Mouse (Mus musculus) midbrain, embryonic 14.5 days (tissue): ENCODE results near the gene Necap2. TPM values are rescaled to one million over a fixed set of nuclear protein-coding genes. Genes with fewer than 3 reads are reported as not detected.

Experiments used
- ATAC-seq: fragments of 200-750 bp; cut with Nextera tagmentation; 2 replicates; pipeline ENCODE4 v1.8.0; 2017; ENCODE audit warnings: moderate number of reproducible peaks, moderate library complexity; ENCODE audit not compliant: low FRiP score, low TSS enrichment
- DNase-seq: peaks from one replicate; pipeline ENCODE4 v3.0.0-alpha.2; 2015
- H3K27ac ChIP-seq: fragments of 300-500 bp; sonication (generic); replicated peaks from 2 replicates; pipeline ENCODE4 v1.5.1; 2014; ENCODE audit warnings: mild to moderate bottlenecking, low read depth, low read length, moderate library complexity
- H3K27me3 ChIP-seq: fragments of 300-500 bp; sonication (generic); 2 replicates; pipeline ENCODE4 v1.6.1; 2014; ENCODE audit warnings: low read length, control low read depth, mixed read lengths; ENCODE audit not compliant: control insufficient read depth, insufficient read depth
- H3K36me3 ChIP-seq: fragments of 300-500 bp; sonication (generic); 2 replicates; pipeline ENCODE4 v1.6.1; 2014; ENCODE audit warnings: low read length, control low read depth; ENCODE audit not compliant: control insufficient read depth, insufficient read depth
- H3K4me1 ChIP-seq: fragments of 300-500 bp; sonication (generic); 2 replicates; pipeline ENCODE4 v1.6.1; 2014; ENCODE audit warnings: mild to moderate bottlenecking, antibody characterized with exemption, low read length, control low read depth; ENCODE audit not compliant: control insufficient read depth, insufficient read depth
- H3K4me2 ChIP-seq: fragments of 300-500 bp; sonication (generic); 2 replicates; pipeline ENCODE4 v1.6.1; 2014; ENCODE audit warnings: mild to moderate bottlenecking, low read length, moderate library complexity
- H3K4me3 ChIP-seq: fragments of 300-500 bp; sonication (generic); replicated peaks from 2 replicates; pipeline ENCODE4 v1.5.1; 2014; ENCODE audit warnings: low read depth, low read length
- H3K9ac ChIP-seq: fragments of 300-500 bp; sonication (generic); replicated peaks from 2 replicates; pipeline ENCODE4 v1.6.1; 2014; ENCODE audit warnings: mild to moderate bottlenecking, low read length, moderate library complexity
- H3K9me3 ChIP-seq: fragments of 300-500 bp; sonication (generic); 2 replicates; pipeline ENCODE4 v1.6.1; 2016; ENCODE audit warnings: low read length, control low read depth, mixed read lengths; ENCODE audit not compliant: control insufficient read depth
- WGBS: fragments of 180-500 bp; shearing (Covaris S2); extraction: QIAGEN DNeasy Blood & Tissue Kit; methylation state at CpG from one replicate; pipeline ENCODE4 v1.1.7; 2014; 5-methylcytosine and 5-hydroxymethylcytosine counted together
- polyA plus RNA-seq: library from polyadenylated mRNA; unstranded; fragments of >200 nt; fragmentation: Nextera tagmentation; extraction: Ambion mirVana; gene quantifications from 2 replicates; pipeline ENCODE4 v1.2.1, GENCODE M21; 2014

The Necap2 gene
- polyA plus RNA-seq, 1 experiment from 2014 or later, result 43.3 TPM

GRCm38 (mm10) chr4:141067516-141068046 lies 10.6 kb downstream of the Necap2 start:
- H3K4me1 ChIP-seq, result no peaks in the 10 kb centered on the region
- peaks cover 72% of the 10 kb centered on the region for H3K36me3 ChIP-seq
- no peaks in the 10 kb centered on the region for H3K9me3 ChIP-seq
- no peak overlapping the region for H3K9ac ChIP-seq
- no peak overlapping the region for H3K4me2 ChIP-seq
- H3K27ac ChIP-seq, result no peak overlapping the region
- ATAC-seq (no peak), DNase-seq (no peak)
- H3K4me3 ChIP-seq, result no peak overlapping the region
- no peaks in the 10 kb centered on the region for H3K27me3 ChIP-seq
- WGBS, result 89% methylated on average over 9 of the region's 9 CpGs

DNA sequence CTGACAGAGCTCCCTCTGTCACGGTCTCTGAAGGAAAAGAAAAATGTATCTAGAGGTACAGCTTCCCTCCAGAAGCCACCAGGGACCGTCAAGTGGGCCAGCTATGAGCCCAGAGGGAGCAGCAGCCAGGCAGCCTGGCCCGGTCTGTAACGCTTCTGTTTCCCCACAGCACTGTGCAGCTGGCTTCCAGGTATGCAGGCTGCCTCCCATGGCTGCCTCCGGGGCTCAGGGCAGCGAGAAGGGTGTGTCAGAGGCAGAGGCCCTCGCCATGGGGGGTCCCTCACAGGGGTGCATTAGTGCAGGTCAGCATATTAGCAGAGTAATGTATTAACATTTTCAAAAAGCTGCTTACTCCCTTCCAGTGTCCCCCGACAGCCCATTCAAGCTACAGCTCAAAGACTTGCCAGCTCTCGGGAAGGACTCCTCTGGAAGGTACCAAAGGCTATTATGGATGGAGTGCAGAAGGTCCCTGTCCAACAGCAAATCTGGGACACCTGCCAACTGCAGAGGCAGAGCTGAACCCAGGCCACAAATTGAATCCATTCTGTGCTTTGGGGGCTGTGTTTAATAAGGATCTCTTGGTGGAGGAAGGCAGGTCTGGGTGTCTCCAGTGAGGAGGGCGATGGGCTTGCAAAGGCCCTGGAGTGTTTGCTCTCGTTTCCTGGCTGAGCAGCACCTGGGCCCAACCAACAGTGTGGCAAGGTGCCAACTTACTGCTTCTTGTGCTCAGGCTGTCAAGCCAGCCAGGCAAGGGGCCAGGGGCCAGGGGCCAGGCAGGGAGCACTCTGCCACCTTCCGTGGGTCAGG lies 11.2 kb downstream of the Necap2 start:
- H3K9ac ChIP-seq, result no peak overlapping the region
- H3K27me3 ChIP-seq, result no peaks in the 10 kb centered on the region
- WGBS, result 83% methylated on average over 12 of the region's 12 CpGs
- H3K36me3 ChIP-seq, result peaks cover 65% of the 10 kb centered on the region
- H3K4me2 ChIP-seq, result no peak overlapping the region
- no peaks in the 10 kb centered on the region for H3K9me3 ChIP-seq
- H3K4me3 ChIP-seq, result no peak overlapping the region
- peak; percentile 25 for DNase-seq
- H3K4me1 ChIP-seq, result no peaks in the 10 kb centered on the region
- no peak for ATAC-seq
- 0 out of 2 replicates have a peak overlapping the region, but pooled peaks have one; percentile 8 for H3K27ac ChIP-seq

DNA sequence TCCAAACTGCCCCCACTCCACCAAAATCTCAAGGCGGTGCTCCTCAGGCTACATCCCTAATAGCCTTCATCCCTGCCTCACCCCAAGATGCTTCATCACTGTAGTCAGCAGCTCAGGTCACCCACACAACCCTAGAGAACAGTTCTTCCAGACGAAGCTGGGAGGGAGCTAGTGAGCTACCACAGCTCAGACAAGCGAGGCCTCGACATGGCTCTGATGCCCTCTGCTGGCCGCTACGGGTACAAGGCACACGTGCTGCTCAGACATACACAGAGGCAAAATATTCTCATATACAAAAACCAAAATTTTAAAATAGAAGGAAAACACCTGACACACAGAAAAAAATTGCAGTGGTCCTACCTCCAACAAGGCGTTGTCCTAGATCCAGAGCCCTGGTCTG lies 13.0 kb downstream of the Necap2 start:
- WGBS, result 5% methylated on average over 8 of the region's 8 CpGs
- Histone ChIP-seq H3K4me3 (no peak overlapping the region), H3K4me1 (no peaks in the 10 kb centered on the region), H3K27me3 (no peaks in the 10 kb centered on the region), H3K4me2 (no peak overlapping the region), H3K9ac (no peak overlapping the region), H3K36me3 (peaks cover 47% of the 10 kb centered on the region), H3K9me3 (no peaks in the 10 kb centered on the region), H3K27ac (no peak overlapping the region)
- DNase-seq, result peak; percentile 95
- peak; percentile 35; the same call in 1 of the 2 replicates for ATAC-seq

DNA sequence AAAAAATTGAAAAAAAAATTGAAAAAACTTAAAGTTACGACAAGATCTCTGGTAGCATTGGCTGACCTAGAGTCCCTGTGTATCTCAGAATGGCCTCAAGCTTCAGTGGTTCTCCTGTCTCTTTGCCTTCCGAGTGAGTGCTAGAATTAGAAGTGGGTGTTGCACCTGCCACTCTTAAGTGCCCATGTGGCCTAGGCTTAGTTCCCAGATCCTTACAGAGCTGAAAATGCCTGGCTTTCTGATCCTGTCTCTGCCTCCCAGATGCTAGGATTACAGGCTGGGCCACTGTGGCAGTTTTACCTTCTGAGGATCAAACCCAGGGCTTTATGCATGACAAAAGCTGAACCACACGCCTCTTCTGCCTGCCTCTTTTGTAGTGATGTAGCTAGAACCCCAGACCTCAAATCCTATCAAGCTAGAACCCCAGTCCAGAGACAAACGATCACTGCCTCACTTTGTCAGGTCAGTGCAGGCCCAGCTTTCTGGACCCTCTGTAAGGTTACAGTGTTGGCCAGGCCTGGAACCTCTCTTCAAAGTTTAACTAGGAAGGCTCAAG lies 14.0 kb downstream of the Necap2 start:
- Histone ChIP-seq H3K36me3 (peaks cover 38% of the 10 kb centered on the region), H3K4me1 (peaks cover 6% of the 10 kb centered on the region), H3K9ac (no peak overlapping the region), H3K4me3 (no peak overlapping the region), H3K9me3 (no peaks in the 10 kb centered on the region), H3K27me3 (no peaks in the 10 kb centered on the region), H3K4me2 (no peak overlapping the region), H3K27ac (no peak overlapping the region)
- ATAC-seq (no peak), DNase-seq (no peak)
- WGBS, result 78% methylated on average over 4 of the region's 4 CpGs

- Histone ChIP-seq H3K27me3 (no peaks in the 10 kb centered on the region), H3K27ac (peak within 1 kb of the TSS; percentile 94), H3K4me1 (peaks cover 6% of the 10 kb centered on the region), H3K9ac (peak within 1 kb of the TSS; percentile 72), H3K36me3 (peaks cover 12% of the 10 kb centered on the region), H3K4me3 (peak within 1 kb of the TSS; percentile 56), H3K9me3 (no peaks in the 10 kb centered on the region), H3K4me2 (peak within 1 kb of the TSS; percentile 78)
- under 1% methylated on average over 76 of the region's 77 CpGs for WGBS
- DNase-seq, result peak; percentile 100
- peak; percentile 94 for ATAC-seq
These were observed 17.5 kb downstream of the Necap2 start, which contains the start of gene Crocc for GRCm38 (mm10) chr4:141060426-141061301. Crocc (minus strand) TSS chr4:141060550.

DNA sequence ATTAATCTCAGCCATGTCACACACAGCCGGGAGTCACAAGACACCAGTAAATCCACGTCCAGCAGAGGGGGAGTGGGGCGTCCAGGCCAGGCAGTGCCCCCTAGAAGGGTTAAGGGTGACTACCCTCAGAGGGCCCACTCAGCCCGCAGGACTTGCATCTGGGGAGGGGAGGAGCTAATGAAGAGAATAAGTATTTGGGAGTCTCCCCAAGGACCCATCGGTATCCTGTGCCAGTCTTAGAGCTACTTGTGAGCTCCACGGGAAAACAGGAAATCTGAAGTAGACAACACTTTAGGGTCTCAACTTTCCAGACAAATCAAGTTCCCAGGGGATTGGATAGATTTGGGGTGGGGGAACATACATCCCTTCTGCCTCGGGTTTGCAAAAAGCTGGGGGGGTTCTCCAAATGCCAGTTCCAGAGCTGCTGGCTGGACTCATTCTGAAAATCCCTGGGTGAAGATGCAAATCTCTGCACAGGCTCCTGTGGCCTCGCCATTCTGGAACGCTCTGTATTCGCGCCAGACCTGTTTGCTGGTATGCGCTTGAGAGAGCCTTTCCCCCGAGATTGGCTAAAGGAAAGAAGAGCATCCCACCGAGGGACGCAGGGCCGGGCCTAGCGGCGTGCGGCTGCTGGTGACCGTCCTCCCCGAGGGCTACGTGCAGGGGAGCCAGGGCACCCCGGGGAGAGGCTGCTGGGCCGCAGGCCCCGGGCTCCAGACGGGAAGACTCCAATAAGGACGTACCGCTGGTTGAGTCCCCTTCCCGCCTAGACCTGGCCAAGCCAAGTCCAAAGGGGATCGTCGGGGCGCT lies 18.3 kb downstream of the Necap2 start:
- Histone ChIP-seq H3K9me3 (no peaks in the 10 kb centered on the region), H3K36me3 (peaks cover 8% of the 10 kb centered on the region), H3K4me1 (peaks cover 6% of the 10 kb centered on the region), H3K27me3 (no peaks in the 10 kb centered on the region), H3K27ac (peak overlapping the region; percentile 94), H3K4me3 (peak overlapping the region; percentile 56), H3K4me2 (peak overlapping the region; percentile 78), H3K9ac (peak overlapping the region; percentile 72)
- DNase-seq (no peak), ATAC-seq (no peak; the same call in 1 of the 2 replicates)
- WGBS, result 2% methylated on average over 31 of the region's 32 CpGs

DNA sequence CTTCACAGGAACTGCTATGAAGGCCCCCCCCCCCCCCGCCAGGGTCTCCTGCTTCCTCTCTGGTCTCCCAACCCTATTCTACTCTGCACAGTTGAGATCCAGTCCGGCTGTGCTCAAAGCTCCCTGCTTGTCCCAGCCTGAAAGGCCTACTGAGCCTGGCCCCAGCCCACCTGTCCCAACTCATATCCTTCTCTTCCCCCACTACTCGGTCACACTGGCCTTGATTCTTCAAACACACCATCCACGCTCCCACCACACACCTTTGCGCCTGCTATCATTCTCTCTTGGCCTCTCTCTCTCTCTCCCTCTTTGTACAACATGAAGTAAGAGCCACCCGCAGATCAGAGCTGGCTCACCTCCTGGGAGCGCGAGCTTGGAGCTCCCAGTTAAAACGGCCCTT lies 19.3 kb downstream of the Necap2 start:
- Histone ChIP-seq H3K36me3 (peaks cover 8% of the 10 kb centered on the region), H3K4me2 (no peak overlapping the region), H3K27me3 (no peaks in the 10 kb centered on the region), H3K9me3 (no peaks in the 10 kb centered on the region), H3K4me3 (no peak overlapping the region), H3K4me1 (peaks cover 12% of the 10 kb centered on the region), H3K27ac (no peak overlapping the region), H3K9ac (no peak overlapping the region)
- no peak for DNase-seq
- 71% methylated on average over 9 of the region's 9 CpGs for WGBS
- ATAC-seq, result no peak

- peaks cover 25% of the 10 kb centered on the region for H3K4me1 ChIP-seq
- no peak overlapping the region for H3K9ac ChIP-seq
- no peak overlapping the region for H3K4me2 ChIP-seq
- H3K4me3 ChIP-seq, result no peak overlapping the region
- ATAC-seq (no peak), DNase-seq (no peak)
- no peaks in the 10 kb centered on the region for H3K27me3 ChIP-seq
- 95% methylated on average over 10 of the region's 10 CpGs for WGBS
- peaks cover 8% of the 10 kb centered on the region for H3K36me3 ChIP-seq
- H3K9me3 ChIP-seq, result no peaks in the 10 kb centered on the region
- H3K27ac ChIP-seq, result no peak overlapping the region
These were observed 21.2 kb downstream of the Necap2 start for GRCm38 (mm10) chr4:141056970-141057369.
